Mouse (Mus musculus) MEL (cell line): Measurements from ENCODE around the gene Sgk2. TPM values are rescaled to one million over a fixed set of nuclear protein-coding genes. Genes with fewer than 3 reads are reported as not detected.

ENCODE experiments used
- DNase-seq: peaks from one replicate; pipeline ENCODE4 v3.0.0; 2011; ENCODE audit warnings: low read depth, low spot score
- H3K27ac ChIP-seq: 2 replicates; pipeline ENCODE4 v1.5.1; 2012; ENCODE audit warnings: low read depth, mild to moderate bottlenecking, control low read depth, low read length, moderate library complexity; ENCODE audit not compliant: control insufficient read depth
- H3K27me3 ChIP-seq, 2 experiments: fragments of 150-350 bp in 1 of 2; sonication (generic) in 1 of 2; 2 replicates each; pipeline ENCODE4 v1.6.1; 2012; ENCODE audit warnings: low read length in 2 of 2, mild to moderate bottlenecking in 2 of 2, improper control_type of control experiment in 1 of 2, moderate library complexity in 1 of 2; ENCODE audit not compliant: insufficient read depth in 2 of 2, control insufficient read depth in 1 of 2
- H3K36me3 ChIP-seq, 2 experiments: 2 replicates each; pipeline ENCODE4 v1.6.1; 2012 to 2014; ENCODE audit warnings: low read length in 2 of 2, improper control_type of control experiment in 1 of 2, inconsistent platforms in 1 of 2, mild to moderate bottlenecking in 1 of 2; ENCODE audit not compliant: insufficient read depth in 2 of 2, control insufficient read depth in 1 of 2
- H3K4me1 ChIP-seq, 2 experiments: fragments of 150-350 bp in 1 of 2; sonication (generic) in 1 of 2; 2 replicates each; pipeline ENCODE4 v1.6.1; 2012; ENCODE audit warnings: low read length in 2 of 2, improper control_type of control experiment in 1 of 2, mild to moderate bottlenecking in 1 of 2; ENCODE audit not compliant: insufficient read depth in 2 of 2, control insufficient read depth in 1 of 2
- H3K4me3 ChIP-seq, 2 experiments: fragments of 150-350 bp in 1 of 2; sonication (generic) in 1 of 2; 2 replicates each; pipeline ENCODE4 v1.5.1; 2012; ENCODE audit warnings: low read depth in 2 of 2, low read length in 2 of 2, mild to moderate bottlenecking in 2 of 2, moderate library complexity in 2 of 2, control low read depth in 1 of 2, improper control_type of control experiment in 1 of 2; ENCODE audit not compliant: control insufficient read depth in 1 of 2, insufficient read depth in 1 of 2
- H3K79me2 ChIP-seq: 2 replicates; pipeline ENCODE4 v1.6.1; 2012; ENCODE audit warnings: mild to moderate bottlenecking, low read length, moderate library complexity; ENCODE audit not compliant: control insufficient read depth, poor library complexity, insufficient read depth
- H3K9ac ChIP-seq: 2 replicates; pipeline ENCODE4 v1.6.1; 2012; ENCODE audit warnings: low read depth, mild to moderate bottlenecking, control low read depth, low read length, moderate library complexity; ENCODE audit not compliant: control insufficient read depth, poor library complexity, severe bottlenecking
- H3K9me3 ChIP-seq: fragments of 150-350 bp; sonication (generic); replicated peaks from 2 replicates; pipeline ENCODE4 v1.6.1; 2012; ENCODE audit warnings: mild to moderate bottlenecking, low read length, improper control_type of control experiment, moderate library complexity; ENCODE audit not compliant: insufficient read depth
- E2F4 ChIP-seq: IDR thresholded peaks from 2 replicates; pipeline ENCODE4 v1.6.1; 2011; ENCODE audit warnings: low read depth, low read length, improper control_type of control experiment, borderline replicate concordance
- ELF1 ChIP-seq: IDR thresholded peaks from 2 replicates; pipeline ENCODE4 v1.6.1; 2014; ENCODE audit warnings: low read depth, mild to moderate bottlenecking, inconsistent platforms, low read length, improper control_type of control experiment, moderate library complexity
- ETS1 ChIP-seq: IDR thresholded peaks from 2 replicates; pipeline ENCODE4 v1.6.1; 2012; ENCODE audit warnings: low read depth, mild to moderate bottlenecking, inconsistent platforms, low read length, improper control_type of control experiment, moderate library complexity
- GATA1 ChIP-seq: IDR thresholded peaks from 2 replicates; pipeline ENCODE4 v1.6.1; 2011; ENCODE audit warnings: low read depth, low read length, improper control_type of control experiment
- HCFC1 ChIP-seq: IDR thresholded peaks from 2 replicates; pipeline ENCODE4 v1.6.1; 2012; ENCODE audit warnings: low read depth, mild to moderate bottlenecking, inconsistent platforms, low read length, improper control_type of control experiment, moderate library complexity
- JUND ChIP-seq: IDR thresholded peaks from 2 replicates; pipeline ENCODE4 v1.6.1; 2011; ENCODE audit warnings: low read depth, mild to moderate bottlenecking, improper control_type of control experiment, low read length
- MAX ChIP-seq: IDR thresholded peaks from 2 replicates; pipeline ENCODE4 v1.6.1; 2011; ENCODE audit warnings: low read length, improper control_type of control experiment
- MAZ ChIP-seq: IDR thresholded peaks from 2 replicates; pipeline ENCODE4 v1.6.1; 2012; ENCODE audit warnings: low read depth, mild to moderate bottlenecking, inconsistent platforms, low read length, improper control_type of control experiment
- MEF2A ChIP-seq: IDR thresholded peaks from 2 replicates; pipeline ENCODE4 v1.6.1; 2014; ENCODE audit warnings: low read depth, mild to moderate bottlenecking, inconsistent platforms, low read length, improper control_type of control experiment; ENCODE audit not compliant: poor library complexity, insufficient replicate concordance, severe bottlenecking; ENCODE audit errors: extremely low read depth
- MXI1 ChIP-seq: IDR thresholded peaks from 2 replicates; pipeline ENCODE4 v1.6.1; 2011; ENCODE audit warnings: mild to moderate bottlenecking, low read depth, low read length, improper control_type of control experiment
- MYC ChIP-seq: IDR thresholded peaks from 2 replicates; pipeline ENCODE4 v1.6.1; 2011; ENCODE audit warnings: low read depth, mild to moderate bottlenecking, low read length, improper control_type of control experiment, moderate library complexity
- NELFE ChIP-seq: IDR thresholded peaks from 2 replicates; pipeline ENCODE4 v1.6.1; 2011; ENCODE audit warnings: low read depth, low read length, improper control_type of control experiment
- NRF1 ChIP-seq: IDR thresholded peaks from 2 replicates; pipeline ENCODE4 v1.6.1; 2014; ENCODE audit warnings: low read depth, mild to moderate bottlenecking, inconsistent platforms, low read length, improper control_type of control experiment, moderate library complexity; ENCODE audit not compliant: poor library complexity, insufficient read depth, severe bottlenecking
- POLR2A ChIP-seq, 2 experiments: IDR thresholded peaks; 2 replicates each; pipeline ENCODE4 v1.6.1; 2011 to 2012; ENCODE audit warnings: low read length in 2 of 2, mild to moderate bottlenecking in 2 of 2, control low read depth in 1 of 2, improper control_type of control experiment in 1 of 2, low read depth in 1 of 2, moderate library complexity in 1 of 2; ENCODE audit not compliant: control insufficient read depth in 1 of 2, insufficient read depth in 1 of 2, poor library complexity in 1 of 2
- POLR2AphosphoS2 ChIP-seq: IDR thresholded peaks from 2 replicates; pipeline ENCODE4 v1.6.1; 2011; ENCODE audit warnings: low read length, improper control_type of control experiment
- SIN3A ChIP-seq: IDR thresholded peaks from 2 replicates; pipeline ENCODE4 v1.6.1; 2012; ENCODE audit warnings: low read length, improper control_type of control experiment, inconsistent platforms
- TAL1 ChIP-seq: IDR thresholded peaks from 2 replicates; pipeline ENCODE4 v1.6.1; 2012; ENCODE audit warnings: mild to moderate bottlenecking, inconsistent platforms, low read length, moderate library complexity, mixed read lengths
- TBP ChIP-seq: IDR thresholded peaks from 2 replicates; pipeline ENCODE4 v1.8.0; 2011; ENCODE audit warnings: low read depth, low read length, improper control_type of control experiment
- TCF12 ChIP-seq: IDR thresholded peaks from 2 replicates; pipeline ENCODE4 v1.6.1; 2014; ENCODE audit warnings: low read depth, mild to moderate bottlenecking, inconsistent platforms, low read length, improper control_type of control experiment, moderate library complexity
- ZC3H11A ChIP-seq: IDR thresholded peaks from 2 replicates; pipeline ENCODE4 v1.6.1; 2012; ENCODE audit warnings: low read depth, mild to moderate bottlenecking, inconsistent platforms, low read length, improper control_type of control experiment
- ZMIZ1 ChIP-seq: IDR thresholded peaks from 2 replicates; pipeline ENCODE4 v1.6.1; 2012; ENCODE audit warnings: low read depth, mild to moderate bottlenecking, inconsistent platforms, low read length, improper control_type of control experiment, moderate library complexity
- polyA plus RNA-seq, 2 experiments: library from polyadenylated mRNA; stranded (reverse) in 1 of 2; unstranded in 1 of 2; fragments of >175 nt in 1 of 2; fragments of >200 nt in 1 of 2; gene quantifications; 2 replicates each; pipeline versions ENCODE4 v1.2.1 to v1.2.4; 2012; ENCODE audit warnings: low replicate concordance in 2 of 2, low read depth in 1 of 2; ENCODE audit not compliant: insufficient read length in 2 of 2, insufficient read depth in 1 of 2, missing spikeins in 1 of 2
- total RNA-seq: library from RNA; depleted of rRNA; stranded (reverse); fragments of 300-350 nt; gene quantifications from 2 replicates; pipeline ENCODE4 v1.2.3, GENCODE M21; 2012

The Sgk2 gene
- total and polyA plus RNA-seq, 3 experiments, result not detected

DNA sequence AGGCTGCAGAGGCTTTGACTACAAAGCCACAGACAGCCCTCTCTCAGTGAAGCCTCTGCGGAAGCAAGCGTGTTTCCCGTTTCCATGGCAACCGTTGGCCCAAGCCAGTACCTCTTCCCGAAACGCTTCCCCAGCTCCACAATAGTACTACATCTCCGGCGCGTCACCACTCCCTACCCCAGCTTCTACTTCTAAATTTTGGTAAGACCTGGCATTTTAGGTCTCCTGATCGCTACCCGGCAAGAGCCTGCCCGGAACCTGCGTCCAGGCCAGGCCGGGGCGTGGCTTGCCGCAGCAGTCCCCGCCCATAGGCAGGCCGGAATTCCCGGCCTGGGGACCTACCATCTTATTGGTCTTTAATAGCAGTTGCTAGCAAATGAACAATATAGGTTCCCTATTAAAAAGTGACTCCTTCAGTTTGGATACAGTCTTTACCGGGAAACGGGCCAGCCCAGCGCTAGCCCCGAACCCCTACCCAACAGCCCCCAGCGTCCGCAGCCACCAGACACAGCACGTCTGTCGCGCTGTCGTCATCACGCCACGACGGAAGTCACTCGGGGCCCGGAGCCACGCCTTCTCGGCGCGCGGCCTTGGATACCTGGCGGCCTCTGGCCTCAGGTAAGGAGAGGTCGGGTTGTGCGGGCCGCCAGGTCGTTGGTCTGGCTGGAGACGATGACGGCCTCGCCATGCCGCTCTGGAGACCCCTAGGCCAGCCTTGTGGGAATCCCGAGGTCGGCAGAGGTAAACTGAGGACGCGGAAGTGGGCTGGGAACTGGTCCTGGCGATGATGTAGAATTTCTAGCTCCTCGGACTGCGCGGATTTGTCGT lies 30.0 kb downstream of the Sgk2 start, which contains the start of gene Ift52:
Ift52 (plus strand) TSS at position 439 of the 828 bp plus-strand sequence.
- H3K27ac ChIP-seq, result peak within 1 kb of the TSS; percentile 58
- peak; percentile 92 for DNase-seq
- peak; percentile 54; the same call in 1 of the 2 replicates for TF ChIP-seq MYC
- 0 out of 2 replicates have a peak, but pooled peaks have one; percentile 33 for TF ChIP-seq MAZ
- TF ChIP-seq NELFE, result peak; percentile 84
- peak; percentile 78 for TF ChIP-seq POLR2AphosphoS2
- TF ChIP-seq ZC3H11A, result no peak
- TF ChIP-seq POLR2A (IDR thresholded peaks at IDR 0.05; ENCODE audit: control insufficient read depth in 1 of 2, insufficient read depth in 1 of 2, low read depth in 1 of 2, low read length in 2 of 2, poor library complexity in 1 of 2), result peak; percentile 47 to 87; a peak in 3 of 4 replicates
- peak; percentile 92 for TF ChIP-seq HCFC1
- TF ChIP-seq TAL1, result no peak
- peak; percentile 94 for TF ChIP-seq SIN3A
- TF ChIP-seq MXI1, result peak; percentile 95
- TF ChIP-seq ELF1, result peak; percentile 92
- TF ChIP-seq MAX, result peak; percentile 22; the same call in 1 of the 2 replicates
- no peak for TF ChIP-seq TCF12
- TF ChIP-seq, all 39 proteins: peak for 10

DNA sequence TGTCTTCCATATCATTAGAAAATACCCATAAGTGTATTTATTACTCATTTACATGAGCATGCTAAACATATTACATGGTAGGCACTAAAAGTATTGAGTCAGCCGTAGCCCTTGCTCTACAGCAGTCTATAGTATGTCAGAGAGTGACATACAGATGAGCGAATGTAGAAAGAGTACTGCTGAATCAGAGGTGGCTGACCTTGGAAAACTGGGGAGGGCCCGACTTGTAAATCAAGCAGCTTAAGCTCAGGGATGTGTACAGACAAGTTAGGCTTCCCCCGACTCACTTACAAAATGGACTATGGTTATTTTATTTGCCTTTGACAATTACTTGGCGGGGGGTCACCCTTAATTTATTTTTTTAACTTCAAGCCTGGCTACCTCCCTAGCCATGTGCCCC lies 44.2 kb downstream of the Sgk2 start:
- no peak overlapping the region for H3K9ac ChIP-seq
- no peak for DNase-seq
- H3K9me3 ChIP-seq, result no peaks in the 10 kb centered on the region
- TF ChIP-seq TBP, result no peak
- no peak for TF ChIP-seq MEF2A
- no peak for TF ChIP-seq POLR2AphosphoS2
- TF ChIP-seq SIN3A, result no peak
- no peak for TF ChIP-seq E2F4
- no peak for TF ChIP-seq ETS1
- no peak for TF ChIP-seq NRF1
- TF ChIP-seq ZMIZ1, result no peak
- TF ChIP-seq JUND, result no peak
- TF ChIP-seq GATA1, result no peak
- TF ChIP-seq MXI1, result no peak
- TF ChIP-seq TCF12, result no peak
- TF ChIP-seq, all 39 proteins: peak for 0
- Histone ChIP-seq H3K36me3 (peaks cover 0 to 7% of the 10 kb centered on the region in 2 experiments; a peak in 3 of 4 replicates), H3K79me2 (no peaks in the 10 kb centered on the region), H3K4me1 (no peaks in the 10 kb centered on the region), H3K27ac (no peak overlapping the region), H3K4me3 (no peak overlapping the region), H3K27me3 (no peaks in the 10 kb centered on the region)

More for the DNA sequence above, 30.0 kb downstream of the Sgk2 start, which contains the start of gene Ift52:
- peaks cover 0 to 4% of the 10 kb centered on the region in 2 experiments; a peak in 2 of 4 replicates for H3K36me3 ChIP-seq
- H3K9ac ChIP-seq, result peak within 1 kb of the TSS; percentile 81
- peaks cover 6% of the 10 kb centered on the region; the same call in 1 of the 2 replicates for H3K79me2 ChIP-seq
- H3K9me3 ChIP-seq, result no peaks in the 10 kb centered on the region
- peak within 1 kb of the TSS; percentile 66 to 88 for H3K4me3 ChIP-seq
- H3K27me3 ChIP-seq, result no peaks in the 10 kb centered on the region
- H3K4me1 ChIP-seq, result peaks cover 0 to 4% of the 10 kb centered on the region in 2 experiments; a peak in 1 of 4 replicates
